Mouse (Mus musculus) kidney, postnatal 36 days (tissue): ENCODE measurements at regions not wholly inside any gene's neighbourhood (a gene's known extent, or its start where the extent isn't known, plus 50 kb on each side); places are given as distances from the start of the nearest gene placed in this dataset.
A peak's percentile ranks its signal among the peaks of the same experiment; 100 is the strongest.

Source experiments
- DNase-seq, 2 experiments: peaks; one replicate each; pipeline ENCODE4 v3.0.0; 2021 to 2022; ENCODE audit warnings: mixed read lengths in 2 of 2

DNA sequence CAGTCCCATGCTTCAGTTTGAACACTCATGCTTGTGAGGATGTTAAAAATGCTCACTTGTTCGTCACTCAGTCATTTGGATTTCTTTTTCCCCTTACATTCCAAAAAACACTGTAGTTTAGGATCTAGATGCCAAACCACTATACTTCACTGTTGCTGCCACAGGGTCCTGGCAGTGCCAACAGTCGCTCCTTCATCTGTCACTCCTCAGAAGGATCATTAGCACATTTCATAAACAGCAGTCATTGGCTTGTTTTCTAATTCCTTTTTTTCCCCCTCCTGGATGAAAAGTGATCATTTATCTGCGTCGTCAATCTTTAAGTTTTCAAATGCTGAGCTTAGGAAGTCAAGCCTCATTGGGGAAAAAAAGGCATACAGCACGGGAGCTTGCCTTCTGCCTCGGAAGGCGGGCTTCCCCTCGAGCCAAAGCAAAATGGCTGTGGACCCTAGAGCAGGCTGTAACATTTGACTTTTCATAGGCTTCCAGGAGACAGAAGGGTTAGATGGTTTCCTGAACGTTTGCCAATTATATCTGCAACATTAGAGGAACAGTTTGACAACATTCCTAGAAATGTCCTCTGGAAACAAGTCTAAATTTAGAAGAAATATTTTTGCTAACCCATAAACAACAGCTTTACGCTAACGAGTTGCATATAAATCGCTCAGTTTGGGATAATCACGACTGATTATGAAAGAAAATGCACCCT, 95.6 kb upstream of the Fat1 start:
- peak in 1 of 2 experiments; percentile 4 for DNase-seq

GRCm38 (mm10) chr8:44840646-44841045, 94.6 kb upstream of the Fat1 start:
- no peak for DNase-seq

DNA sequence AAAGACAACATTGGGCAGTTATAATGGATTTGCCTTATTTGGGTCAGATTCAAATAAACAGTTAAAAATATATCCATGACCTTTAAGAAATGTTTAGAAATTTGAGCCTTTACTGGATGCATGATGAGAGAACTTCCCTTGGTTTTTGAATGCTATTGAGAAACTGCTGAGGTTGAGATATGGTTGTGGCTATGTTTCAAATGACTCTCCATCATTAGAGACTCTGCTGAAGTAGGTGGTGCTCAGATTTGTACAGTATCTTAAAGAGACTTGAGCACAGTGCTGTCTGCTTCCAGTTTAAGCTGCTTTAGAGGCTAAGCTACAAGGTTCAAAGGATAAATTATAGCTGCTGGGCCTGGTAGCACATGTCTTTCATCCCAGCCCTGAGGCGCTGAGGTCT, 90.9 kb upstream of the Fat1 start:
- DNase-seq = no peak

- DNase-seq = peak; percentile 14 to 26
Measured at GRCm38 (mm10) chr8:44852223-44852622, 83.0 kb upstream of the Fat1 start.

- no peak for DNase-seq
Measured at GRCm38 (mm10) chr8:44855115-44855514, 80.1 kb upstream of the Fat1 start.

GRCm38 (mm10) chr8:44867202-44867601, 68.0 kb upstream of the Fat1 start:
- DNase-seq = no peak

DNA sequence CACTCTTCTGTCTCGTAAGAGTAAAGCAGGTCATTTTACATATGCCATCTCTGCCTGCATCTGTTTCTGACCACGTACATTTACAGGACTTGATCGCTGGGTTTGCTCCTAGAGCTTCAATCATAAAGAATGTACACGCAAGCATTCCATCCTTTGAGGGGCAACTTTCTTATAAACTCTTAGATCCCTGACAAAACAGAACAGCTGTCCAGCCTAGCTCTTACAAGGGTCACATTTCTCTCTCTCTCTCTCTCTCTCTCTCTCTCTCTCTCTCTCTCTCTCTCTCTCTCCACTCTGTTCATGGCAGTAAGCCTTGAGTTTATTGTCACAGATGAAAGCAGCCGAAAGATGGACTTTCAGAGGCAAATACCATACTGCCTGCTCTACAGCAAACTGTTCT, 67.6 kb upstream of the Fat1 start:
- no peak for DNase-seq

- no peak for DNase-seq
Measured at GRCm38 (mm10) chr8:44877066-44877465, 58.2 kb upstream of the Fat1 start.

GRCm38 (mm10) chr8:44878208-44878607, 57.0 kb upstream of the Fat1 start:
- no peak for DNase-seq

- no peak for DNase-seq
Measured at GRCm38 (mm10) chr8:44879186-44879585, 56.1 kb upstream of the Fat1 start.

DNA sequence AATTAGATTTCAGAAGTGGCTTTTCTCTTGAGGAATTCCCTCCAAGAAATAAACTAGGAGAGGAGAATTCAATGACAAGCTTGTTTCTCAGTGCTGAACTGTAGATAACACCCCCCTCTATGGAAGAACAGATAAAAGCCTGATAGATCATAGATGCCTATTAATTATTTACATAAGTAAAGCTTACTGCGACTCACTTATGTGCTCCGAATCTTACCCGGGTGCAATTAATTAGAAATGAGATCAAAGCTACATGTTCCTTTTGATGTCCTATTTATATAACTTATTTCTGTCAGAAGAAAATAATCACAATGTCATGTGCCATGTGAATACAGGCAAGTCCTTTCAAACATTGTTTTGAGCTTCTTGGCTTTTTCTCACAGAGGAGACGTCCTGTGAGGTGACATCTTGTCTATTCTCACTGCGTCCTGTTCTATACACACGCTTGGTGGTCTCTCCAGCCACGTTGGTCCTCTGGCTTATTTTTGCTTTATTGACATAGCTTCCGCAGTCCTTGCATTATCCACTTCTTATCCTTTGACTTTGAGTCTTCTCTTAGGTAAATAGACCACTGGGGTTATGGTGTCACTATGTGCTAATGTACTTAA, 50.7 kb upstream of the Fat1 start:
- no peak for DNase-seq
